Mouse (Mus musculus) ES-Bruce4 (cell line): ENCODE measurements around the gene Lypd9.

Source experiments
- CTCF ChIP-seq: IDR thresholded peaks from one replicate; pipeline ENCODE4 v1.8.1; 2011; ENCODE audit warnings: low read depth, low read length
- POLR2A ChIP-seq: IDR thresholded peaks from one replicate; pipeline ENCODE4 v1.8.1; 2011; ENCODE audit warnings: low read length; ENCODE audit not compliant: insufficient read depth

GRCm38 (mm10) chr11:58437866-58438265, 14.9 kb downstream of the Lypd9 start:
- TF ChIP-seq POLR2A (no peak), CTCF (no peak)
